Mouse (Mus musculus) liver, embryonic 14.5 days (tissue): ENCODE data around the gene Cacng8.

Source experiments
- CTCF ChIP-seq: IDR thresholded peaks from 2 replicates; pipeline ENCODE4 v1.5.1; 2016; ENCODE audit warnings: antibody characterized with exemption, low read depth, control low read depth
- EP300 ChIP-seq: IDR thresholded peaks from 2 replicates; pipeline ENCODE4 v1.6.1; 2016; ENCODE audit warnings: antibody characterized with exemption, low read depth

GRCm38 (mm10) chr7:3390413-3391080 is at the start of gene Cacng8:
- TF ChIP-seq EP300 (no peak), CTCF (no peak)
